Mouse (Mus musculus) cerebellum, adult 2 months (tissue): ENCODE data around the gene Gm44579. TPM values are rescaled to one million over a fixed set of nuclear protein-coding genes. Genes with fewer than 3 reads are reported as not detected.
A peak's percentile ranks its signal among the peaks of the same experiment; 100 is the strongest.

Source experiments
- DNase-seq, 2 experiments: peaks; one replicate each; pipeline ENCODE4 v3.0.0; 2021
- H3K27ac ChIP-seq: fragments of 200-500 bp; 2 replicates; pipeline ENCODE4 v1.5.1; 2012; ENCODE audit warnings: low read length, control low read depth, inconsistent platforms; ENCODE audit not compliant: insufficient read depth
- H3K27me3 ChIP-seq: fragments of 200-500 bp; 2 replicates; pipeline ENCODE4 v1.6.1; 2012; ENCODE audit warnings: inconsistent platforms, mild to moderate bottlenecking, low read length, moderate library complexity; ENCODE audit not compliant: control insufficient read depth, insufficient read depth
- H3K4me1 ChIP-seq: fragments of 200-500 bp; 2 replicates; pipeline ENCODE4 v1.6.1; 2011; ENCODE audit warnings: low read length; ENCODE audit not compliant: control insufficient read depth, insufficient read depth
- H3K4me3 ChIP-seq: fragments of 200-500 bp; replicated peaks from 2 replicates; pipeline ENCODE3; 2011; ENCODE audit warnings: mild to moderate bottlenecking, low read depth, low read length, control low read depth; ENCODE audit not compliant: insufficient read depth
- CTCF ChIP-seq: fragments of 200-500 bp; IDR thresholded peaks from 2 replicates; pipeline ENCODE4 v1.5.1; 2011; ENCODE audit warnings: low read depth, mild to moderate bottlenecking, control low read depth, low read length, moderate library complexity, borderline replicate concordance; ENCODE audit not compliant: insufficient read depth
- POLR2A ChIP-seq: fragments of 200-500 bp; IDR thresholded peaks from 2 replicates; pipeline ENCODE4 v1.6.1; 2011; ENCODE audit warnings: low read length, control low read depth, borderline replicate concordance; ENCODE audit not compliant: insufficient read depth
- WGBS: fragments of 180-500 bp; shearing (Covaris S2); methylation state at CpG from one replicate; pipeline ENCODE4 v1.1.7; 2018; 5-methylcytosine and 5-hydroxymethylcytosine counted together
- polyA plus RNA-seq: library from polyadenylated mRNA; depleted of rRNA; stranded (reverse); fragments of >200 nt; gene quantifications from 2 replicates; pipeline ENCODE4 v1.2.3, GENCODE M21; 2012; rRNA removed

The Gm44579 gene
- polyA plus RNA-seq, 1 experiment, result not detected

DNA sequence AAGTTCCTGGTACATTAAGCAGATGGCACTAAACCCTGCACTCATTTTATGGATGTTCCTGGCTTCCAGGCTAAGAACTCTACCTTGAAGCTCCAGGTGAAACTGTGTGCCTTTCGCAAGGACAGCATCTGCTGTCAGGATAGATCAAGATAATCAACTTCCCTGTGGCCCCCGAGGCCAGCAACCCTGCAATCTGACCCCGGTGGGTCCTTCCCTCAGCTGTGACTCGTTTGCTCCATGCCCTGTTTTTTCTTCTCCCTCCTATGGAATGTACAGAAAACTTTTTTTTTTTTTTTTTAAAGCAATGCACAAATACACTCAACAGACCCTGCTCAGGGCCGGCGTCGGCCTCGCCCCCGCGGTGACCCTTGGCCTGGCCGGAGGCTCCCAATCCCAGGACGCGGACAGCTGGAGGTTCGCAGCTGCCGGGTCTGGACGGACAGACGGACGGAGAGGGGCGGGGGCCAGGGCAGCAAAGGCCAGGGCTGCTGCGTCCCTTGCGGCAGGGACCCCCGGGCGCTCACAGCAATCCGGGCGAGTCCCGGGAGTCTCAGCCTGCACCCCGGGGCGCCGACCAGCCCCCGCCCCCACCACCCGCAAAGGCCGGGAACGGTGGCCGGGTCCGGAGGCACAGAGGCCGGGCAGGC, 75.8 kb downstream of the Gm44579 start:
- Histone ChIP-seq H3K27me3 (no peaks in the 10 kb centered on the region), H3K4me1 (peaks cover 9% of the 10 kb centered on the region; the same call in 1 of the 2 replicates), H3K4me3 (peak overlapping the region; percentile 72), H3K27ac (peak overlapping the region; percentile 5; the same call in 1 of the 2 replicates)
- under 1% methylated on average over 36 of the region's 36 CpGs for WGBS
- no peak for DNase-seq
- TF ChIP-seq POLR2A (no peak), CTCF (no peak)

DNA sequence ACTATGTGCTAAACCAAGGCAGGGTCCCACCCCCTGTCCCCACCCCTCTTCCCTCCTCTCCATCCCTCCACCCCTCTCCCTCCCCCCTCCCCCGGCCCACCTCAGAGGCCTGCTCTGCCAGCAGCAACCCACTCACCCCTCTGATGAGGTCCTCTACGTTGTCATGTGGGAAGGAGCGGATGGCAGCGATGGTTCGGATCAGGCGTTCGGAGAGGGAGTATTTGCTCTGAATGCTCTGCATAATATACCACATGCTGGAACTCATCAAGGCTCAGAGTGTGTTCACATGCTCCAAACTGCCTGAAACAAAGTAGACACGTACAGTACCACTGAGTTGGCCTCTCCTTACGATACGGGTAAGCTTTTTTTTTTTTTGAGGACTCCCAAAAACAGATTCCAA, 78.3 kb downstream of the Gm44579 start:
- H3K4me1 ChIP-seq, result peaks cover 4% of the 10 kb centered on the region; the same call in 1 of the 2 replicates
- no peak overlapping the region for H3K4me3 ChIP-seq
- TF ChIP-seq POLR2A (no peak), CTCF (no peak)
- 78% methylated on average over 10 of the region's 10 CpGs for WGBS
- no peak overlapping the region for H3K27ac ChIP-seq
- H3K27me3 ChIP-seq, result no peaks in the 10 kb centered on the region
- DNase-seq, result no peak

DNA sequence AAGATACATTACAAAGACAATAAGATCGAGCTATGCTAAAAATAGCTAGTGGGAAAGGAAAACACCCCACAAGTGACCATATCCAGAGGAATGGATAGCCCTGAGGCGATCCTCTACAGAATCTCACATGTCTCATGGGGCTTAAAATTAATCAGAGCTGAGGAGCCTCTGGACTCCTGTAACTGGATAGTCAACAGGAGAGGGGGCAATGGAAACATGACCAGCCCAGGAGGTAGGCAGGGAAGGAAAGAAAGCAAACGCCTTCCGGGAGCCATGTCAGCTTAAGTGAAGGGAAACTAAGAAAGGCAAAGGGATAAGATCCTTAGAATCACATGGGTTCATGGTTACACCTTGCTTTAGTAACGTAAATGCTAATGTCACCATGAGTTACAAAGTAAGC, 80.0 kb downstream of the Gm44579 start:
- TF ChIP-seq CTCF (no peak), POLR2A (no peak)
- WGBS, result 94% methylated on average over 5 of the region's 5 CpGs
- Histone ChIP-seq H3K4me3 (no peak overlapping the region), H3K4me1 (peaks cover 4% of the 10 kb centered on the region; the same call in 1 of the 2 replicates), H3K27ac (no peak overlapping the region), H3K27me3 (no peaks in the 10 kb centered on the region)
- no peak for DNase-seq

DNA sequence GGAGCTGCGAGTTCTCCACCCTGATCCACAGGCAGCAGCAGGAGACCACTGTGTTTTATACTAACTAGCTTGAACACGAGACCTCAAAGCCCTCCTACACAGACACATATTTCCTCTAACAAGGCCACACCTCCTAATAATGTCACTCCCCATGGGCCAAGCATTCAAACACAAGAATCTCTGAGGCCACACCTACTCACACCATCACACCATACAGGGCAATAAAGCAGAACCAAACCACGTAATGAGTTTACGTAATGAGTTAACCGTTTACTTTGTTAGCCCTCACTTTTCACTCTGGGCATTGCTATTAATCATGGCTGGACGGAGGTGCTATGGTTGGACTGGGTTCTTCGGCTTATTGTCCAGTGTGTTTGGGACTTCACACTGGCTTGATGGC, 81.0 kb downstream of the Gm44579 start:
- no peak for DNase-seq
- TF ChIP-seq POLR2A (no peak), CTCF (no peak)
- no peak overlapping the region for H3K27ac ChIP-seq
- no peaks in the 10 kb centered on the region for H3K27me3 ChIP-seq
- 0 out of 2 replicates have a peak, but pooled peaks cover 2% of the 10 kb centered on the region for H3K4me1 ChIP-seq
- 84% methylated on average over 7 of the region's 7 CpGs for WGBS
- H3K4me3 ChIP-seq, result no peak overlapping the region

DNA sequence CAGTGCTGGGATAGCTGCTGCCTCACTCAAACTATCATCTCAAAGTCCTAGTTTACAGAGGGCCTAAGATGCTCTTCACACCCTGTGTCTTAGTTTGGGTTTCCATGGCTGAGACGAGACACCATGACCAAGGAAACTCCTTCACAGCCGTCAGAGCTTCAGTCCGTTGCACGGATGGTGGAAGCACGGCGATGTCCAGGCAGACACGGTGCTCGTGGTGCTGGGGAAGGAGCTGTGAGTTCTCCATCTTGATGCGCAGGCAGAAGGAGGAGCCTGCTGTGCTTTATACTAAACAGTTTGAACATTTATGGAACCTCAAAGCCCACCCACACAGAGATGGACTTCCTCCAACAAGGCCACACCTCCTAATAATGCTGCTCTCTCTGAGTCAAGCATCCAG, 83.9 kb downstream of the Gm44579 start:
- TF ChIP-seq CTCF, result no peak
- no peak for TF ChIP-seq POLR2A
- H3K4me1 ChIP-seq, result 0 out of 2 replicates have a peak, but pooled peaks cover 4% of the 10 kb centered on the region
- H3K27ac ChIP-seq, result no peak overlapping the region
- 81% methylated on average over 9 of the region's 9 CpGs for WGBS
- no peak overlapping the region for H3K4me3 ChIP-seq
- no peak for DNase-seq
- no peaks in the 10 kb centered on the region for H3K27me3 ChIP-seq

Other genes with a start within 250 kb of the Gm44579 start
- 2.2 and 2.4 TPM in 2 replicates for gene Col2a1, start 216.3 kb downstream of the Gm44579 start, polyA plus RNA-seq
- gene Pfkm, start 128.4 kb downstream of the Gm44579 start, polyA plus RNA-seq, result 471 and 489 TPM in 2 replicates
- 14.7 and 16.8 TPM in 2 replicates for gene Senp1, start 127.2 kb downstream of the Gm44579 start, polyA plus RNA-seq
- gene Asb8, start 55.4 kb downstream of the Gm44579 start, polyA plus RNA-seq, result 83.6 and 88.3 TPM in 2 replicates
- gene Ccdc184, start 53.8 kb downstream of the Gm44579 start, polyA plus RNA-seq, result 24.3 and 30.9 TPM in 2 replicates
- gene Olfr288, start 25.4 kb downstream of the Gm44579 start, polyA plus RNA-seq, result 0.38 and 0.44 TPM in 2 replicates
- gene Olfr287, start 79 bp upstream of the Gm44579 start, polyA plus RNA-seq, result 15.4 and 18.5 TPM in 2 replicates
- gene Olfr286, start 13.5 kb upstream of the Gm44579 start, polyA plus RNA-seq, result not detected in 2 replicates
- gene H1fnt, start 36.3 kb upstream of the Gm44579 start, polyA plus RNA-seq, result not detected in 2 replicates
- gene Zfp641, start 75.2 kb upstream of the Gm44579 start, polyA plus RNA-seq, result 10.1 and 11.0 TPM in 2 replicates
- gene Olfr285, start 96.4 kb upstream of the Gm44579 start, polyA plus RNA-seq, result not detected in 2 replicates
- gene Olfr284, start 120.0 kb upstream of the Gm44579 start, polyA plus RNA-seq, result not detected in 2 replicates
- not detected in 2 replicates for gene Olfr283, start 160.0 kb upstream of the Gm44579 start, polyA plus RNA-seq
- gene Olfr282, start 210.2 kb upstream of the Gm44579 start, polyA plus RNA-seq, result not detected in 2 replicates
- gene Olfr281, start 231.6 kb upstream of the Gm44579 start, polyA plus RNA-seq, result not detected in 2 replicates
- not detected in 2 replicates for gene OR5BS1P, start 248.9 kb upstream of the Gm44579 start, polyA plus RNA-seq